Mouse (Mus musculus): Measurements from ENCODE around the gene Unc5c.

GRCm38 (mm10) chr3:141745322-141745721, 280.3 kb downstream of the Unc5c start:
- TF ChIP-seq CTCF (IDR thresholded peaks at IDR 0.05; ENCODE audit: control insufficient read depth, insufficient read depth, insufficient read length) (no peak), USF1 (IDR thresholded peaks at IDR 0.05; ENCODE audit: low read depth) (no peak), MYOG (IDR thresholded peaks at IDR 0.05; ENCODE audit: control insufficient read depth, extremely low read depth, insufficient read length) (no peak), MYOD1 (IDR thresholded peaks at IDR 0.05; ENCODE audit: control insufficient read depth, insufficient read length, low read depth) (no peak), MAX (IDR thresholded peaks at IDR 0.05) (no peak), CEBPB (IDR thresholded peaks at IDR 0.05; ENCODE audit: low read depth) (no peak), FOSL1 (IDR thresholded peaks at IDR 0.05; ENCODE audit: insufficient read depth, low read length, poor library complexity, severe bottlenecking) (no peak)

Data from C2C12 (cell line).